Mouse (Mus musculus) lung, embryonic 15.5 days (tissue): ENCODE data around the gene Kcnq5. TPM values are rescaled to one million over a fixed set of nuclear protein-coding genes. Genes with fewer than 3 reads are reported as not detected.

Source experiments
- ATAC-seq: fragments of 200-750 bp; cut with Nextera tagmentation; 2 replicates; pipeline ENCODE4 v1.8.0; 2017; ENCODE audit warnings: moderate number of reproducible peaks, borderline replicate concordance; ENCODE audit not compliant: low FRiP score, low TSS enrichment; ENCODE audit errors: extremely low read depth
- H3K27ac ChIP-seq: fragments of 300-500 bp; sonication (generic); 2 replicates; pipeline ENCODE4 v1.5.1; 2015; ENCODE audit warnings: moderate library complexity, mild to moderate bottlenecking, inconsistent platforms
- H3K27me3 ChIP-seq: fragments of 300-500 bp; sonication (generic); 2 replicates; pipeline ENCODE4 v1.6.1; 2015; ENCODE audit warnings: inconsistent platforms
- H3K36me3 ChIP-seq: fragments of 300-500 bp; sonication (generic); 2 replicates; pipeline ENCODE4 v1.6.1; 2015; ENCODE audit warnings: inconsistent platforms
- H3K4me1 ChIP-seq: fragments of 300-500 bp; sonication (generic); 2 replicates; pipeline ENCODE4 v1.6.1; 2015; ENCODE audit warnings: inconsistent platforms
- H3K4me2 ChIP-seq: fragments of 300-500 bp; sonication (generic); 2 replicates; pipeline ENCODE4 v1.6.1; 2015; ENCODE audit warnings: inconsistent platforms, mild to moderate bottlenecking, moderate library complexity
- H3K4me3 ChIP-seq: fragments of 300-500 bp; sonication (generic); 2 replicates; pipeline ENCODE4 v1.5.1; 2015; ENCODE audit warnings: mild to moderate bottlenecking, inconsistent platforms
- H3K9ac ChIP-seq: fragments of 300-500 bp; sonication (generic); 2 replicates; pipeline ENCODE4 v1.6.1; 2015; ENCODE audit warnings: inconsistent platforms
- H3K9me3 ChIP-seq: fragments of 300-500 bp; sonication (generic); 2 replicates; pipeline ENCODE4 v1.6.1; 2016; ENCODE audit warnings: inconsistent platforms
- WGBS: fragments of 180-500 bp; shearing (Covaris S2); methylation state at CpG from one replicate; pipeline ENCODE4 v1.1.7; 2015; 5-methylcytosine and 5-hydroxymethylcytosine counted together
- polyA plus RNA-seq: library from polyadenylated mRNA; unstranded; fragments of >200 nt; fragmentation: Nextera tagmentation; extraction: Ambion mirVana; gene quantifications from 2 replicates; pipeline ENCODE4 v1.2.1, GENCODE M21; 2015

The Kcnq5 gene
- polyA plus RNA-seq, 1 experiment from 2014 or later = 1.5 TPM

- WGBS = 79% methylated on average over 5 of the region's 5 CpGs
- no peak for ATAC-seq
Measured at GRCm38 (mm10) chr1:21455971-21456370, 505.8 kb downstream of the Kcnq5 start.

GRCm38 (mm10) chr1:21448227-21448626 is 513.5 kb downstream of the Kcnq5 start:
- Histone ChIP-seq H3K36me3 (no peaks in the 10 kb centered on the region), H3K9me3 (no peaks in the 10 kb centered on the region), H3K4me3 (no peak overlapping the region), H3K4me1 (no peaks in the 10 kb centered on the region), H3K9ac (no peak overlapping the region), H3K27me3 (no peaks in the 10 kb centered on the region), H3K27ac (no peak overlapping the region), H3K4me2 (no peak overlapping the region)
- 39% methylated on average over 2 of the region's 2 CpGs for WGBS
- ATAC-seq = no peak

More at GRCm38 (mm10) chr1:21455971-21456370, 505.8 kb downstream of the Kcnq5 start:
- H3K27ac ChIP-seq = no peak overlapping the region
- H3K9me3 ChIP-seq = no peaks in the 10 kb centered on the region
- H3K9ac ChIP-seq = no peak overlapping the region
- no peaks in the 10 kb centered on the region for H3K27me3 ChIP-seq
- no peak overlapping the region for H3K4me2 ChIP-seq
- H3K4me1 ChIP-seq = no peaks in the 10 kb centered on the region
- H3K4me3 ChIP-seq = no peak overlapping the region
- H3K36me3 ChIP-seq = no peaks in the 10 kb centered on the region

GRCm38 (mm10) chr1:21436753-21437152 is 525.0 kb downstream of the Kcnq5 start:
- Histone ChIP-seq H3K27ac (no peak overlapping the region), H3K9me3 (no peaks in the 10 kb centered on the region), H3K36me3 (no peaks in the 10 kb centered on the region), H3K9ac (no peak overlapping the region), H3K4me2 (no peak overlapping the region), H3K27me3 (no peaks in the 10 kb centered on the region), H3K4me1 (no peaks in the 10 kb centered on the region), H3K4me3 (no peak overlapping the region)
- 71% methylated on average over 3 of the region's 3 CpGs for WGBS
- ATAC-seq = no peak

GRCm38 (mm10) chr1:21434853-21435252 is 526.9 kb downstream of the Kcnq5 start:
- ATAC-seq = no peak
- Histone ChIP-seq H3K4me2 (no peak overlapping the region), H3K27ac (no peak overlapping the region), H3K4me3 (no peak overlapping the region), H3K9me3 (no peaks in the 10 kb centered on the region), H3K27me3 (no peaks in the 10 kb centered on the region), H3K36me3 (no peaks in the 10 kb centered on the region), H3K4me1 (no peaks in the 10 kb centered on the region), H3K9ac (no peak overlapping the region)
- WGBS = 48% methylated on average over 3 of the region's 3 CpGs

- Histone ChIP-seq H3K4me1 (no peaks in the 10 kb centered on the region), H3K9ac (no peak overlapping the region), H3K4me3 (no peak overlapping the region), H3K4me2 (no peak overlapping the region), H3K9me3 (no peaks in the 10 kb centered on the region), H3K27me3 (no peaks in the 10 kb centered on the region), H3K36me3 (no peaks in the 10 kb centered on the region), H3K27ac (no peak overlapping the region)
- ATAC-seq = no peak
- WGBS = 82% methylated on average over 3 of the region's 3 CpGs
Measured at GRCm38 (mm10) chr1:21431666-21432065, 530.1 kb downstream of the Kcnq5 start.

- Histone ChIP-seq H3K4me3 (no peak overlapping the region), H3K4me2 (no peak overlapping the region), H3K9ac (no peak overlapping the region), H3K4me1 (no peaks in the 10 kb centered on the region), H3K36me3 (no peaks in the 10 kb centered on the region), H3K27me3 (no peaks in the 10 kb centered on the region), H3K27ac (no peak overlapping the region), H3K9me3 (no peaks in the 10 kb centered on the region)
- ATAC-seq = no peak
- WGBS = 72% methylated on average over 4 of the region's 4 CpGs
Measured at GRCm38 (mm10) chr1:21428079-21428478, 533.7 kb downstream of the Kcnq5 start.

GRCm38 (mm10) chr1:21425654-21426053 is 536.1 kb downstream of the Kcnq5 start:
- no peak overlapping the region for H3K4me3 ChIP-seq
- 89% methylated on average over 2 of the region's 2 CpGs for WGBS
- H3K9ac ChIP-seq = no peak overlapping the region

GRCm38 (mm10) chr1:21419370-21419769 is 542.4 kb downstream of the Kcnq5 start:
- no peak overlapping the region for H3K27ac ChIP-seq

More at GRCm38 (mm10) chr1:21425654-21426053, 536.1 kb downstream of the Kcnq5 start:
- ATAC-seq = no peak
- no peaks in the 10 kb centered on the region for H3K27me3 ChIP-seq
- no peaks in the 10 kb centered on the region for H3K36me3 ChIP-seq
- H3K4me1 ChIP-seq = no peaks in the 10 kb centered on the region
- no peak overlapping the region for H3K27ac ChIP-seq
- no peak overlapping the region for H3K4me2 ChIP-seq
- no peaks in the 10 kb centered on the region for H3K9me3 ChIP-seq

GRCm38 (mm10) chr1:21412197-21412555 is 549.6 kb downstream of the Kcnq5 start:
- Histone ChIP-seq H3K36me3 (no peaks in the 10 kb centered on the region), H3K4me2 (no peak overlapping the region), H3K4me1 (peaks cover 5% of the 10 kb centered on the region; the same call in 1 of the 2 replicates), H3K9ac (no peak overlapping the region), H3K27me3 (no peaks in the 10 kb centered on the region), H3K9me3 (no peaks in the 10 kb centered on the region), H3K27ac (no peak overlapping the region), H3K4me3 (no peak overlapping the region)
- no peak for ATAC-seq
- WGBS = 73% methylated on average over 2 of the region's 2 CpGs

More at GRCm38 (mm10) chr1:21419370-21419769, 542.4 kb downstream of the Kcnq5 start:
- H3K36me3 ChIP-seq = no peaks in the 10 kb centered on the region
- no peaks in the 10 kb centered on the region for H3K4me1 ChIP-seq
- H3K9ac ChIP-seq = no peak overlapping the region
- no peak overlapping the region for H3K4me2 ChIP-seq
- ATAC-seq = no peak
- H3K4me3 ChIP-seq = no peak overlapping the region
- no peaks in the 10 kb centered on the region for H3K9me3 ChIP-seq
- no peaks in the 10 kb centered on the region for H3K27me3 ChIP-seq

- no peak overlapping the region for H3K27ac ChIP-seq
- H3K36me3 ChIP-seq = no peaks in the 10 kb centered on the region
- ATAC-seq = peak; percentile 86; the same call in 1 of the 2 replicates
- WGBS = 50% methylated on average over 18 of the region's 18 CpGs
- no peak overlapping the region for H3K4me3 ChIP-seq
- H3K9me3 ChIP-seq = no peaks in the 10 kb centered on the region
- H3K9ac ChIP-seq = no peak overlapping the region
- H3K4me1 ChIP-seq = peaks cover 5% of the 10 kb centered on the region; the same call in 1 of the 2 replicates
- H3K27me3 ChIP-seq = no peaks in the 10 kb centered on the region
- H3K4me2 ChIP-seq = no peak overlapping the region; the same call in 1 of the 2 replicates
Measured at GRCm38 (mm10) chr1:21411331-21412196, 550.2 kb downstream of the Kcnq5 start.

- Histone ChIP-seq H3K27ac (no peak overlapping the region), H3K4me1 (peaks cover 5% of the 10 kb centered on the region; the same call in 1 of the 2 replicates), H3K4me3 (no peak overlapping the region), H3K36me3 (no peaks in the 10 kb centered on the region), H3K4me2 (no peak overlapping the region), H3K9ac (no peak overlapping the region), H3K9me3 (no peaks in the 10 kb centered on the region), H3K27me3 (no peaks in the 10 kb centered on the region)
- no peak for ATAC-seq
- WGBS = 78% methylated on average over 2 of the region's 2 CpGs
Measured at GRCm38 (mm10) chr1:21407266-21407665, 554.5 kb downstream of the Kcnq5 start.

GRCm38 (mm10) chr1:21402804-21403203 is 558.9 kb downstream of the Kcnq5 start:
- H3K4me2 ChIP-seq = no peak overlapping the region
- ATAC-seq = no peak
- H3K9me3 ChIP-seq = no peaks in the 10 kb centered on the region
- H3K9ac ChIP-seq = no peak overlapping the region
- H3K4me1 ChIP-seq = no peaks in the 10 kb centered on the region
- no peaks in the 10 kb centered on the region for H3K36me3 ChIP-seq
- no peaks in the 10 kb centered on the region for H3K27me3 ChIP-seq
- 78% methylated on average over 8 of the region's 8 CpGs for WGBS
- H3K27ac ChIP-seq = no peak overlapping the region
- H3K4me3 ChIP-seq = no peak overlapping the region
